Mouse (Mus musculus) heart, embryonic 16.5 days (tissue): Measurements from ENCODE around the gene Prickle4. TPM values are rescaled to one million over a fixed set of nuclear protein-coding genes. Genes with fewer than 3 reads are reported as not detected.

Source experiments
- ATAC-seq: fragments of 200-750 bp; cut with Nextera tagmentation; replicated peaks from 2 replicates; pipeline ENCODE4 v1.8.0; 2017; ENCODE audit warnings: moderate number of reproducible peaks; ENCODE audit not compliant: insufficient read depth, low FRiP score; ENCODE audit errors: extremely low read depth
- H3K27ac ChIP-seq: fragments of 300-500 bp; sonication (generic); 2 replicates; pipeline ENCODE4 v1.5.1; 2014; ENCODE audit warnings: mild to moderate bottlenecking, low read length, control low read depth, moderate library complexity
- H3K27me3 ChIP-seq: fragments of 300-500 bp; sonication (generic); 2 replicates; pipeline ENCODE4 v1.6.1; 2014; ENCODE audit warnings: low read length, mixed read lengths; ENCODE audit not compliant: control insufficient read depth, insufficient read depth
- H3K36me3 ChIP-seq: fragments of 300-500 bp; sonication (generic); 2 replicates; pipeline ENCODE4 v1.6.1; 2014; ENCODE audit not compliant: control insufficient read depth, insufficient read depth
- H3K4me1 ChIP-seq: fragments of 300-500 bp; sonication (generic); 2 replicates; pipeline ENCODE4 v1.6.1; 2014; ENCODE audit warnings: low read length, mixed read lengths; ENCODE audit not compliant: control insufficient read depth, insufficient read depth
- H3K4me2 ChIP-seq: fragments of 300-500 bp; sonication (generic); 2 replicates; pipeline ENCODE4 v1.6.1; 2014; ENCODE audit warnings: low read depth, mild to moderate bottlenecking, control low read depth, low read length
- H3K4me3 ChIP-seq: fragments of 300-500 bp; sonication (generic); 2 replicates; pipeline ENCODE4 v1.5.1; 2014; ENCODE audit warnings: mild to moderate bottlenecking, control low read depth, low read length
- H3K9ac ChIP-seq: fragments of 300-500 bp; sonication (generic); 2 replicates; pipeline ENCODE4 v1.6.1; 2014; ENCODE audit warnings: low read length, control low read depth
- H3K9me3 ChIP-seq: fragments of 300-500 bp; sonication (generic); replicated peaks from 2 replicates; pipeline ENCODE4 v1.6.1; 2016; ENCODE audit warnings: low read length; ENCODE audit not compliant: control insufficient read depth
- WGBS: fragments of 180-500 bp; shearing (Covaris S2); extraction: QIAGEN DNeasy Blood & Tissue Kit; methylation state at CpG from one replicate; pipeline ENCODE4 v1.1.7; 2014; 5-methylcytosine and 5-hydroxymethylcytosine counted together
- polyA plus RNA-seq: library from polyadenylated mRNA; unstranded; fragments of >200 nt; fragmentation: Nextera tagmentation; extraction: Ambion mirVana; gene quantifications from 2 replicates; pipeline ENCODE4 v1.2.1, GENCODE M21; 2015

Prickle4 gene
- polyA plus RNA-seq, 1 experiment from 2014 or later: 0.72 TPM

GRCm38 (mm10) chr17:47736856-47737255, 42.3 kb upstream of the Prickle4 start, which contains the start of gene Tfeb:
Gene Tfeb (plus strand): TSS chr17:47737030.
- peak; percentile 73 for ATAC-seq
- peak within 1 kb of the TSS; percentile 94 for H3K27ac ChIP-seq
- no peaks in the 10 kb centered on the region for H3K36me3 ChIP-seq
- H3K4me1 ChIP-seq: peaks cover 19% of the 10 kb centered on the region
- no peaks in the 10 kb centered on the region for H3K9me3 ChIP-seq
- WGBS: under 1% methylated on average over 46 of the region's 47 CpGs
- H3K9ac ChIP-seq: peak within 1 kb of the TSS; percentile 86
- H3K27me3 ChIP-seq: no peaks in the 10 kb centered on the region
- peak within 1 kb of the TSS; percentile 98 for H3K4me2 ChIP-seq
- H3K4me3 ChIP-seq: peak within 1 kb of the TSS; percentile 83

GRCm38 (mm10) chr17:47735553-47736100, 41.1 kb upstream of the Prickle4 start:
- WGBS: 71% methylated on average over 14 of the region's 14 CpGs
- no peak overlapping the region for H3K4me3 ChIP-seq
- no peaks in the 10 kb centered on the region for H3K36me3 ChIP-seq
- no peaks in the 10 kb centered on the region for H3K9me3 ChIP-seq
- H3K27ac ChIP-seq: no peak overlapping the region
- no peak overlapping the region for H3K9ac ChIP-seq
- no peak overlapping the region for H3K4me2 ChIP-seq
- H3K27me3 ChIP-seq: no peaks in the 10 kb centered on the region
- no peak for ATAC-seq
- peaks cover 16% of the 10 kb centered on the region for H3K4me1 ChIP-seq

- Histone ChIP-seq H3K36me3 (no peaks in the 10 kb centered on the region), H3K4me3 (no peak overlapping the region), H3K4me2 (no peak overlapping the region), H3K9ac (no peak overlapping the region), H3K4me1 (no peaks in the 10 kb centered on the region), H3K9me3 (no peaks in the 10 kb centered on the region), H3K27me3 (no peaks in the 10 kb centered on the region), H3K27ac (no peak overlapping the region)
- ATAC-seq: no peak
- 56% methylated on average over 24 of the region's 24 CpGs for WGBS
These were observed 36.4 kb upstream of the Prickle4 start for GRCm38 (mm10) chr17:47730633-47731575.

GRCm38 (mm10) chr17:47726566-47726965, 32.0 kb upstream of the Prickle4 start, which contains the start of gene Pgc:
Gene Pgc (plus strand): TSS chr17:47726842.
- H3K4me2 ChIP-seq: no peak within 1 kb of the TSS
- no peaks in the 10 kb centered on the region for H3K9me3 ChIP-seq
- H3K4me1 ChIP-seq: no peaks in the 10 kb centered on the region
- H3K4me3 ChIP-seq: no peak within 1 kb of the TSS
- 77% methylated on average over 11 of the region's 11 CpGs for WGBS
- H3K27ac ChIP-seq: no peak within 1 kb of the TSS
- ATAC-seq: no peak
- H3K9ac ChIP-seq: no peak within 1 kb of the TSS
- no peaks in the 10 kb centered on the region for H3K36me3 ChIP-seq
- H3K27me3 ChIP-seq: no peaks in the 10 kb centered on the region

GRCm38 (mm10) chr17:47721183-47721582, 26.6 kb upstream of the Prickle4 start:
- no peaks in the 10 kb centered on the region for H3K9me3 ChIP-seq
- H3K9ac ChIP-seq: no peak overlapping the region
- H3K4me1 ChIP-seq: no peaks in the 10 kb centered on the region
- no peaks in the 10 kb centered on the region for H3K36me3 ChIP-seq
- WGBS: 38% methylated on average over 4 of the region's 4 CpGs
- no peak overlapping the region for H3K4me2 ChIP-seq
- H3K4me3 ChIP-seq: no peak overlapping the region
- no peaks in the 10 kb centered on the region for H3K27me3 ChIP-seq
- peak; percentile 56 for ATAC-seq
- H3K27ac ChIP-seq: no peak overlapping the region

GRCm38 (mm10) chr17:47715037-47715436, 20.5 kb upstream of the Prickle4 start:
- Histone ChIP-seq H3K4me3 (no peak overlapping the region), H3K9ac (no peak overlapping the region), H3K9me3 (no peaks in the 10 kb centered on the region), H3K27me3 (no peaks in the 10 kb centered on the region), H3K4me1 (no peaks in the 10 kb centered on the region), H3K4me2 (no peak overlapping the region), H3K27ac (no peak overlapping the region), H3K36me3 (no peaks in the 10 kb centered on the region)
- 43% methylated on average over 3 of the region's 3 CpGs for WGBS
- ATAC-seq: no peak

- no peak overlapping the region; the same call in 1 of the 2 replicates for H3K9ac ChIP-seq
- H3K4me1 ChIP-seq: no peaks in the 10 kb centered on the region
- H3K4me3 ChIP-seq: no peak overlapping the region
- no peak overlapping the region for H3K27ac ChIP-seq
- no peaks in the 10 kb centered on the region for H3K27me3 ChIP-seq
- WGBS: 45% methylated on average over 21 of the region's 22 CpGs
- no peaks in the 10 kb centered on the region for H3K36me3 ChIP-seq
- no peak overlapping the region for H3K4me2 ChIP-seq
- no peaks in the 10 kb centered on the region for H3K9me3 ChIP-seq
- ATAC-seq: no peak
These were observed 18.5 kb upstream of the Prickle4 start for GRCm38 (mm10) chr17:47712889-47713571.

- Histone ChIP-seq H3K9ac (no peak overlapping the region), H3K4me3 (no peak overlapping the region), H3K27me3 (no peaks in the 10 kb centered on the region; the same call in 1 of the 2 replicates), H3K27ac (no peak overlapping the region), H3K9me3 (no peaks in the 10 kb centered on the region), H3K4me1 (no peaks in the 10 kb centered on the region), H3K4me2 (no peak overlapping the region), H3K36me3 (no peaks in the 10 kb centered on the region)
- WGBS: 21% methylated on average over 6 of the region's 6 CpGs
- ATAC-seq: no peak
These were observed 17.3 kb upstream of the Prickle4 start for GRCm38 (mm10) chr17:47711883-47712282.
